In the genomic region with DNA sequence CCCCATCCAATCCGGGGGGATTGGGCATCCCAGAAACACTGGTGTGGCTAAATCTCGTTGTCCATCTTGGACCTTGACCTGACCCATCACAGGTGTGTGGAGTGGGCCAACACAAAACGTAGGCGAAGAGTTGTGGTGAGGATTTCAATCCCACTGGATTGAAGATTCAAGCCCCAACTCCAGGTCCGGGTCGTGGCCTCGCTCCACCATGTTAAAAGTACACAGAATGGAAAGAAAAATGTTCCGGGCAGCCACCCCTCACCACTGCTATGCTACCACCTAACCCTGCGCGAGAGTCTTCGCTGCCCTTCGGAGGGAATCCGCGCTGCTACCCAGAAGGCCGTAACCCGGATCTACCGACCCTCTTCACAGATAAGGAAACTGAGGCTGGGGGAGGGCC, we compare ENCODE assay signal across 7 mouse cellular contexts. TPM values are rescaled to one million over a fixed set of nuclear protein-coding genes. Genes with fewer than 3 reads are reported as not detected.
DNase-seq lines count a peak whose midpoint lies in the region; ATAC-seq and TF ChIP-seq lines count a peak whose summit lies in the region.

No protein-coding gene starts in this region.

- no peak for DNase-seq in lung, adult 2 months
- DNase-seq in lung, postnatal 25 days (ENCODE audit: low spot score): no peak
- DNase-seq in embryonic facial prominence, embryonic 14.5 days (ENCODE audit: low spot score): no peak
- DNase-seq in hindbrain, postnatal 0 days (ENCODE audit: low spot score): no peak
- DNase-seq in embryo, embryonic 9.5 days (ENCODE audit: extremely low spot score): no peak
- no peak for DNase-seq in adrenal gland, adult (ENCODE audit: inconsistent age in 2 of 2, low spot score in 1 of 2)

- H3K4me2 ChIP-seq in embryonic facial prominence, embryonic 14.5 days (ENCODE audit: low read depth, low read length): peak overlapping the region; percentile 94
- peak overlapping the region; percentile 90 for H3K4me2 ChIP-seq in hindbrain, postnatal 0 days (ENCODE audit: low read depth, low read length)
- peak overlapping the region; percentile 97 for H3K4me2 ChIP-seq in neural tube, embryonic 12.5 days (replicated peaks)

- H3K36me3 ChIP-seq in embryonic facial prominence, embryonic 14.5 days (ENCODE audit: control insufficient read depth, insufficient read depth, low read length): no peaks in the 10 kb centered on the region
- H3K36me3 ChIP-seq in hindbrain, postnatal 0 days (ENCODE audit: insufficient read depth, low read length): no peaks in the 10 kb centered on the region
- H3K36me3 ChIP-seq in neural tube, embryonic 12.5 days: no peaks in the 10 kb centered on the region

- H3K27ac ChIP-seq in embryonic facial prominence, embryonic 14.5 days (replicated peaks; ENCODE audit: low read depth, low read length): no peak overlapping the region
- H3K27ac ChIP-seq in hindbrain, postnatal 0 days: no peak overlapping the region
- H3K27ac ChIP-seq in neural tube, embryonic 12.5 days: no peak overlapping the region

- no peaks in the 10 kb centered on the region for H3K9me3 ChIP-seq in embryonic facial prominence, embryonic 14.5 days (ENCODE audit: control insufficient read depth, low read length)
- no peaks in the 10 kb centered on the region for H3K9me3 ChIP-seq in hindbrain, postnatal 0 days (ENCODE audit: low read length)
- H3K9me3 ChIP-seq in neural tube, embryonic 12.5 days: no peaks in the 10 kb centered on the region

- peak overlapping the region; percentile 62 for H3K4me3 ChIP-seq in lung, adult 2 months (replicated peaks; ENCODE audit: extremely low read depth, low read depth, low read length)
- peak overlapping the region; percentile 88 for H3K4me3 ChIP-seq in embryonic facial prominence, embryonic 14.5 days (ENCODE audit: low read depth, low read length)
- peak overlapping the region; percentile 80 for H3K4me3 ChIP-seq in hindbrain, postnatal 0 days (ENCODE audit: low read length)
- peak overlapping the region; percentile 78 for H3K4me3 ChIP-seq in neural tube, embryonic 12.5 days

- no peak for TF ChIP-seq POLR2A in lung, adult 2 months (IDR thresholded peaks at IDR 0.05; ENCODE audit: borderline replicate concordance, extremely low read depth, low read depth, low read length)

- H3K9ac ChIP-seq in embryonic facial prominence, embryonic 14.5 days (ENCODE audit: low read depth, low read length): peak overlapping the region; percentile 76
- peak overlapping the region; percentile 84 for H3K9ac ChIP-seq in hindbrain, postnatal 0 days (replicated peaks; ENCODE audit: low read length)
- peak overlapping the region; percentile 85 for H3K9ac ChIP-seq in neural tube, embryonic 12.5 days

- TF ChIP-seq CTCF in lung, adult 2 months (IDR thresholded peaks at IDR 0.05; ENCODE audit: insufficient read depth, low read length): no peak
- no peak for TF ChIP-seq CTCF in hindbrain, postnatal 0 days (IDR thresholded peaks at IDR 0.05; ENCODE audit: low read depth)

- 0 out of 2 replicates have a peak, but pooled peaks cover 2% of the 10 kb centered on the region for H3K4me1 ChIP-seq in lung, adult 2 months (ENCODE audit: control insufficient read depth, insufficient read depth, low read length)
- peaks cover 36% of the 10 kb centered on the region for H3K4me1 ChIP-seq in embryonic facial prominence, embryonic 14.5 days (ENCODE audit: control insufficient read depth, insufficient read depth, low read length)
- peaks cover 37% of the 10 kb centered on the region for H3K4me1 ChIP-seq in hindbrain, postnatal 0 days (ENCODE audit: insufficient read depth, low read length)
- H3K4me1 ChIP-seq in neural tube, embryonic 12.5 days: peaks cover 65% of the 10 kb centered on the region

- H3K27me3 ChIP-seq in embryonic facial prominence, embryonic 14.5 days (replicated peaks; ENCODE audit: control insufficient read depth, insufficient read depth, low read length): no peaks in the 10 kb centered on the region
- no peaks in the 10 kb centered on the region for H3K27me3 ChIP-seq in hindbrain, postnatal 0 days (ENCODE audit: insufficient read depth, low read length)
- no peaks in the 10 kb centered on the region for H3K27me3 ChIP-seq in neural tube, embryonic 12.5 days (replicated peaks)

- ATAC-seq in embryonic facial prominence, embryonic 14.5 days (ENCODE audit: low read depth): no peak
- no peak for ATAC-seq in hindbrain, postnatal 0 days
- no peak for ATAC-seq in neural tube, embryonic 12.5 days (ENCODE audit: low FRiP score, low read depth)

- WGBS in lung, adult 2 months: 13% methylated on average over 17 of the region's 17 CpGs
- 16% methylated on average over 17 of the region's 17 CpGs for WGBS in embryonic facial prominence, embryonic 14.5 days
- WGBS in hindbrain, postnatal 0 days: 15% methylated on average over 17 of the region's 17 CpGs
- 15% methylated on average over 17 of the region's 17 CpGs for WGBS in neural tube, embryonic 12.5 days

RNA-seq across cellular contexts. Expression of a gene that starts 1.2 kb away (rescaled TPM):
- polyA plus RNA-seq in lung, adult 2 months (2012; rRNA removed): 24.8 and 31.5 TPM in 2 replicates
- 9.7 and 9.9 TPM in 2 replicates for polyA plus RNA-seq in embryonic facial prominence, embryonic 14.5 days (2014; fragmentation: Nextera tagmentation; extraction: Ambion mirVana)
- 16.6 and 17.0 TPM in 2 replicates for total RNA-seq in hindbrain, postnatal 0 days (2014; rRNA removed)
- 8.2 and 8.6 TPM in 2 replicates for polyA plus RNA-seq in hindbrain, postnatal 0 days (2015; fragmentation: Nextera tagmentation; extraction: Ambion mirVana)
- polyA plus RNA-seq in neural tube, embryonic 12.5 days (2016; fragmentation: Nextera tagmentation; extraction: Ambion mirVana): 7.3 and 7.5 TPM in 2 replicates

RNA-seq across cellular contexts. Expression of a gene that starts 14.2 kb away (rescaled TPM):
- 191 and 262 TPM in 2 replicates for polyA plus RNA-seq in lung, adult 2 months (2012; rRNA removed)
- polyA plus RNA-seq in embryonic facial prominence, embryonic 14.5 days (2014; fragmentation: Nextera tagmentation; extraction: Ambion mirVana): 115 and 124 TPM in 2 replicates
- 389 and 721 TPM in 2 replicates for total RNA-seq in hindbrain, postnatal 0 days (2014; rRNA removed)
- 159 and 171 TPM in 2 replicates for polyA plus RNA-seq in hindbrain, postnatal 0 days (2015; fragmentation: Nextera tagmentation; extraction: Ambion mirVana)
- polyA plus RNA-seq in neural tube, embryonic 12.5 days (2016; fragmentation: Nextera tagmentation; extraction: Ambion mirVana): 126 and 127 TPM in 2 replicates

RNA-seq across cellular contexts. Expression of a gene that starts 14.6 kb away (rescaled TPM):
- polyA plus RNA-seq in lung, adult 2 months (2012; rRNA removed): 61.8 and 62.7 TPM in 2 replicates
- 22.6 and 26.2 TPM in 2 replicates for polyA plus RNA-seq in embryonic facial prominence, embryonic 14.5 days (2014; fragmentation: Nextera tagmentation; extraction: Ambion mirVana)
- total RNA-seq in hindbrain, postnatal 0 days (2014; rRNA removed): 47.2 and 51.0 TPM in 2 replicates
- polyA plus RNA-seq in hindbrain, postnatal 0 days (2015; fragmentation: Nextera tagmentation; extraction: Ambion mirVana): 25.1 and 27.6 TPM in 2 replicates
- 35.6 and 35.9 TPM in 2 replicates for polyA plus RNA-seq in neural tube, embryonic 12.5 days (2016; fragmentation: Nextera tagmentation; extraction: Ambion mirVana)

RNA-seq across cellular contexts. Expression of a gene that starts 26.7 kb away (rescaled TPM):
- polyA plus RNA-seq in lung, adult 2 months (2012; rRNA removed): 91.4 and 110 TPM in 2 replicates
- 84.6 and 96.3 TPM in 2 replicates for polyA plus RNA-seq in embryonic facial prominence, embryonic 14.5 days (2014; fragmentation: Nextera tagmentation; extraction: Ambion mirVana)
- total RNA-seq in hindbrain, postnatal 0 days (2014; rRNA removed): 39.5 and 43.2 TPM in 2 replicates
- 68.3 and 69.1 TPM in 2 replicates for polyA plus RNA-seq in hindbrain, postnatal 0 days (2015; fragmentation: Nextera tagmentation; extraction: Ambion mirVana)
- 60.8 and 63.9 TPM in 2 replicates for polyA plus RNA-seq in neural tube, embryonic 12.5 days (2016; fragmentation: Nextera tagmentation; extraction: Ambion mirVana)

RNA-seq across cellular contexts. Expression of a gene that starts 26.8 kb away (rescaled TPM):
- 10.0 and 14.1 TPM in 2 replicates for polyA plus RNA-seq in lung, adult 2 months (2012; rRNA removed)
- 6.1 and 6.2 TPM in 2 replicates for polyA plus RNA-seq in embryonic facial prominence, embryonic 14.5 days (2014; fragmentation: Nextera tagmentation; extraction: Ambion mirVana)
- total RNA-seq in hindbrain, postnatal 0 days (2014; rRNA removed): 7.3 and 11.4 TPM in 2 replicates
- polyA plus RNA-seq in hindbrain, postnatal 0 days (2015; fragmentation: Nextera tagmentation; extraction: Ambion mirVana): 3.6 and 4.0 TPM in 2 replicates
- 5.4 and 6.7 TPM in 2 replicates for polyA plus RNA-seq in neural tube, embryonic 12.5 days (2016; fragmentation: Nextera tagmentation; extraction: Ambion mirVana)
